Mouse (Mus musculus) E14TG2a.4 (cell line): ENCODE results near the gene Npcd.

Source experiments
- CTCF ChIP-seq: conservative IDR thresholded peaks from 2 replicates; pipeline ENCODE4 v1.5.1; 2014; ENCODE audit warnings: low read length
- NANOG ChIP-seq: IDR thresholded peaks from 2 replicates; pipeline ENCODE4 v1.6.1; 2014; ENCODE audit warnings: borderline replicate concordance, low read length, mixed read lengths
- POU5F1 ChIP-seq: IDR thresholded peaks from 2 replicates; pipeline ENCODE4 v1.6.1; 2014; ENCODE audit warnings: low read length, borderline replicate concordance

GRCm38 (mm10) chr15:79822265-79823199 is 11.5 kb downstream of the Npcd start:
- TF ChIP-seq CTCF: no peak
- no peak for TF ChIP-seq POU5F1
- TF ChIP-seq NANOG: no peak
